Mouse (Mus musculus) bone marrow, adult 2 months (tissue): ENCODE data around the gene Tuba1c.

Experiments
- CTCF ChIP-seq: fragments of 200-500 bp; IDR thresholded peaks from 2 replicates; pipeline ENCODE4 v1.5.1; 2011; ENCODE audit warnings: low read length, control low read depth; ENCODE audit not compliant: control insufficient read depth, insufficient read depth
- POLR2A ChIP-seq: fragments of 200-500 bp; IDR thresholded peaks from 2 replicates; pipeline ENCODE4 v1.6.1; 2011; ENCODE audit warnings: low read depth, mild to moderate bottlenecking, control low read depth, low read length, borderline replicate concordance; ENCODE audit not compliant: control insufficient read depth

DNA sequence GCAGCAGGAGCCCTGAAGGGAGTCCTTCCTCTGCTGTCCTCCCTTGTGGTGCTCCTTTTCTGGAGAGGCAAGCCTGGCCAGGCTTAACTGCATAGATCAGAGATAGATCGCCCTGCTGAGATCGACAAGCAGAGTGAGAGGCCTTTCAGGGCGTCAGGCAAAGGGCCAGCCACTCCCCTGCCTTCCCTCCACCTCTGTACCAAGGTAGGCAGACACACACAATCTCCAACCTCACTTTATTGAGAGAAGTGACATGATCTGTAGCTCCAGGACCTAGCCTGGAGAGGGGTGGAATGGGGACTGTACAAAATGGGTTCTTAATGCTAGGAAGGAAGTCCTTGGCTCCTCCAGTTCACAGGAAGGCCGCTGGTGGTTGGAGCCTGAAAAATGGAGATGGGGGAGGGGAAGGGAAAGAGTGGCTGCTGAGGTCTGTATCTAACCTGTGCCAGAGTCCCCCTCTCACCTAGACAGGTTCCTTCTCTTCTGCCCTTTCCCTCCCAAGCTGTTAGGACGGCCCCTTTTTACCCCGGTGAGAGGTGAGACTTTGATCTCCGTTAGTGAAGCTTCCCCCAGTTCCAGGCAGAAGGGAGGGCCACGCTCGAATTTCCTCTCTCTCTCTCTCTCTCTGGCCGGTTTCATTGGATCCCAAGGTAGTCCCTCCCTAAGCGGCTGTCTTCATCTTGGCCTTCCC is 54.3 kb downstream of the Tuba1c start:
- TF ChIP-seq POLR2A (no peak), CTCF (no peak)
